Comparison of ENCODE assay signal across 8 mouse cellular contexts in genomic region chr15:92396770-92397608, GRCm38 (mm10). TPM values are rescaled to one million over a fixed set of nuclear protein-coding genes. Genes with fewer than 3 reads are reported as not detected.
DNase-seq lines count a peak whose midpoint lies in the region; ATAC-seq lines count a peak whose summit lies in the region.

Gene Pdzrn4, plus strand, starts transcription at chr15:92396881.

- peak; percentile 4 for DNase-seq in adrenal gland, adult 2 months
- DNase-seq in adrenal gland, adult 18-20 months (ENCODE audit: low spot score in 2 of 2), result no peak
- peak; percentile 62 for DNase-seq in adrenal gland, postnatal 14 days
- DNase-seq in frontal cortex, postnatal 10 days (ENCODE audit: low spot score in 2 of 2), result peak; percentile 18 to 46
- peak; percentile 66 for DNase-seq in hindbrain, embryonic 11.5 days (ENCODE audit: low spot score)
- DNase-seq in limb, embryonic 11.5 days (ENCODE audit: low spot score), result peak; percentile 64
- DNase-seq in ovary, adult 18-20 months (ENCODE audit: low spot score), result peak; percentile 3

- H3K9ac ChIP-seq in hindbrain, embryonic 11.5 days (ENCODE audit: low read depth, low read length), result peak within 1 kb of the TSS; percentile 54
- peak within 1 kb of the TSS; percentile 40 for H3K9ac ChIP-seq in limb, embryonic 11.5 days (ENCODE audit: low read length)

- H3K27ac ChIP-seq in hindbrain, embryonic 11.5 days (ENCODE audit: low read depth, low read length), result no peak within 1 kb of the TSS
- H3K27ac ChIP-seq in limb, embryonic 11.5 days (replicated peaks; ENCODE audit: low read depth, low read length), result no peak within 1 kb of the TSS

- no peaks in the 10 kb centered on the region for H3K36me3 ChIP-seq in hindbrain, embryonic 11.5 days (ENCODE audit: control insufficient read depth, insufficient read depth, low read length)
- H3K36me3 ChIP-seq in limb, embryonic 11.5 days (ENCODE audit: control insufficient read depth, insufficient read depth, low read length), result no peaks in the 10 kb centered on the region

- H3K4me3 ChIP-seq in hindbrain, embryonic 11.5 days (ENCODE audit: low read depth, low read length), result peak within 1 kb of the TSS; percentile 58
- peak within 1 kb of the TSS; percentile 54 for H3K4me3 ChIP-seq in limb, embryonic 11.5 days (ENCODE audit: low read depth, low read length)

- ATAC-seq in hindbrain, embryonic 11.5 days (ENCODE audit: low FRiP score), result peak; percentile 66
- ATAC-seq in limb, embryonic 11.5 days (ENCODE audit: insufficient number of reproducible peaks, low FRiP score, low TSS enrichment, low read depth), result peak; percentile 51; the same call in 1 of the 2 replicates
- ATAC-seq in erythroid progenitor cell, adult 5-6 weeks (replicated peaks; ENCODE audit: low FRiP score, poor library complexity, severe bottlenecking), result no peak

- H3K9me3 ChIP-seq in hindbrain, embryonic 11.5 days (ENCODE audit: control insufficient read depth, low read length), result no peaks in the 10 kb centered on the region
- no peaks in the 10 kb centered on the region for H3K9me3 ChIP-seq in limb, embryonic 11.5 days (ENCODE audit: control insufficient read depth, low read length)

- peak within 1 kb of the TSS; percentile 98 for H3K4me2 ChIP-seq in hindbrain, embryonic 11.5 days (replicated peaks; ENCODE audit: low read depth, low read length)
- H3K4me2 ChIP-seq in limb, embryonic 11.5 days (ENCODE audit: low read depth, severe bottlenecking), result peak within 1 kb of the TSS; percentile 98

- peaks cover 20% of the 10 kb centered on the region for H3K27me3 ChIP-seq in hindbrain, embryonic 11.5 days (ENCODE audit: control insufficient read depth, insufficient read depth, low read length)
- peaks cover 24% of the 10 kb centered on the region for H3K27me3 ChIP-seq in limb, embryonic 11.5 days (ENCODE audit: control insufficient read depth, insufficient read depth, low read length)

- H3K4me1 ChIP-seq in hindbrain, embryonic 11.5 days (replicated peaks; ENCODE audit: control insufficient read depth, insufficient read depth, low read length), result peaks cover 3% of the 10 kb centered on the region; the same call in 1 of the 2 replicates
- peaks cover 12% of the 10 kb centered on the region for H3K4me1 ChIP-seq in limb, embryonic 11.5 days (ENCODE audit: control insufficient read depth, insufficient read depth, low read length)

- WGBS in hindbrain, embryonic 11.5 days, result 1% methylated on average over 60 of the region's 65 CpGs
- 1% methylated on average over 65 of the region's 65 CpGs for WGBS in limb, embryonic 11.5 days

RNA-seq across cellular contexts. Expression of gene Pdzrn4, which starts in this region (rescaled TPM):
- total RNA-seq in adrenal gland, adult 2 months (2021), result not detected
- 0.03 and 0.17 TPM in 2 replicates for polyA plus RNA-seq in adrenal gland, adult 2 months (2012; rRNA removed)
- total RNA-seq in adrenal gland, adult 18-20 months (2021), result not detected
- not detected in 2 replicates for total RNA-seq in adrenal gland, postnatal 14 days (2021)
- 21.3 and 25.7 TPM in 2 replicates for polyA plus RNA-seq in hindbrain, embryonic 11.5 days (2014; fragmentation: Nextera tagmentation; extraction: Ambion mirVana)
- 1.7 and 1.8 TPM in 2 replicates for polyA plus RNA-seq in limb, embryonic 11.5 days (2014; fragmentation: Nextera tagmentation; extraction: Ambion mirVana)
- total RNA-seq in erythroid progenitor cell, adult 5-6 weeks (2015; ENCODE audit: low replicate concordance), result not detected in 2 replicates
- not detected in 2 replicates for total RNA-seq in erythroid progenitor cell, adult 5-6 weeks (2017; ENCODE audit: low replicate concordance)

Comparison
In these comparisons a context has a peak if more than half of its experiments do, and no peak if none do; other contexts are left out.
1. Peak in DNase-seq in adrenal gland, adult 2 months; RNA of the gene not detected or under 1 TPM.
2. Peak in DNase-seq in adrenal gland, postnatal 14 days; RNA of the gene not detected or under 1 TPM.
3. DNase-seq: peak in frontal cortex, postnatal 10 days (2 of 2), hindbrain, embryonic 11.5 days (single experiment), limb, embryonic 11.5 days (single experiment) and ovary, adult 18-20 months (single experiment); none in adrenal gland, adult 18-20 months (0 of 2).